In the genomic region with DNA sequence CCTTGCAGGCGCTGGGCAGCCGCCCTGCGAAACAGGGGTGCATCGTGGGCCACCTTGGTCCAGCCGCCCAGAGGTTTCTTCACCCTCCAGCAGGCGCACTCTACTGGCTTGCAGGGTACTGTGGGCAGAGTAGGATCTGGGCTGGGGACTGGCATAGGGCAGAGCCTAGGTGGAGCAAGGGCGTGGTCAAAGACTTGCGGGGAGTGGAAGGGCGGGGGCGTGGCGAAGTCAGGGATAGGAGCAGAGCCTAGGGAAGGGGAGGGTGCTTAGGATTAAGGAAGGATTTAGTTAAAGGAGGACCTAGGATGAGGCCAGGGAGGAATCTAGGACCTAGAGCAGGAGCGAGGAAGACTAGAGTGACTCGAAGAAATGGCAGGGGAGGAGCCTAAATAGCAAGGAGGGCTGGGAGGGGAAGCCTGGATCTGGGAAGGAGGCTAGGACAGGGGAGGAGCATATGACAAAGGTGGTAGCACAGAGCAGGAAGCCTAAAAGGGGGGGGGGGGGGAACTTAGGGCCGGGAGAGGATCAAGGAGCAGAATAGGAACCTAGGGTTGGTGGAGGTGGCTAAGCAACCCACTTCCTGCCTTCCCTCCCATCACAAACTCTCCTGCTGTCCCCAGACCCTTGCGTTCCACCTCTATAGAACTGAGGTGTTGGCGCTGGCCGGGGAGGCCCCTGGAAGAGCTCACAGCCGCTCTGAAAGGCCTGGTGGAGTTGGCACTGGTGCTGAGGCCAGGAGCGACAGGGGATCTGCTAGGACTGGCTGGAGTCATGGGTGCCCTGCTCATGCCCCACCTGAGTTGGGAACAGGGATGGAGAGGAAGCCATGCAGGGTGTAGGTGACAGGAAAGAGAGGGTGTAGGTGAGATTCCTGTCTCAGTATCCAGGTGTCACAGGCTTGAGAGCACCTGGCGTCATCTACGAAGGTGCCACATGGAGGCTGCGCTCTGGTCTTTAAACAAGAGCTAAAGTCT, we compare ENCODE assay signal across 8 mouse cellular contexts. TPM values are rescaled to one million over a fixed set of nuclear protein-coding genes. Genes with fewer than 3 reads are reported as not detected.
DNase-seq lines count a peak whose midpoint lies in the region; ATAC-seq lines count a peak whose summit lies in the region.

No protein-coding gene starts in this region.

- H3K27ac ChIP-seq in intestine, embryonic 16.5 days (ENCODE audit: low read length), result peak overlapping the region; percentile 72
- H3K27ac ChIP-seq in liver, embryonic 15.5 days (replicated peaks), result no peak overlapping the region

- peak; percentile 92 for ATAC-seq in intestine, embryonic 16.5 days
- peak; percentile 72 for ATAC-seq in liver, embryonic 15.5 days (ENCODE audit: insufficient read depth)
- ATAC-seq in monocyte, adult 5-6 weeks (replicated peaks; ENCODE audit: insufficient number of reproducible peaks, low FRiP score, low TSS enrichment, poor library complexity, severe bottlenecking), result peak; percentile 72

- peak overlapping the region; percentile 18; the same call in 1 of the 2 replicates for H3K4me3 ChIP-seq in intestine, embryonic 16.5 days (ENCODE audit: low read length)
- no peak overlapping the region; the same call in 1 of the 2 replicates for H3K4me3 ChIP-seq in liver, embryonic 15.5 days (replicated peaks)

- no peaks in the 10 kb centered on the region for H3K9me3 ChIP-seq in intestine, embryonic 16.5 days (ENCODE audit: control insufficient read depth, low read length)
- H3K9me3 ChIP-seq in liver, embryonic 15.5 days (replicated peaks), result no peaks in the 10 kb centered on the region

- DNase-seq in right cerebral cortex, postnatal 14 days, result peak; percentile 33
- no peak for DNase-seq in right cerebral cortex, postnatal 25 days
- peak; percentile 62 to 66 for DNase-seq in cerebellum, postnatal 14 days
- DNase-seq in gastrocnemius, postnatal 25 days, result peak; percentile 84
- DNase-seq in urinary bladder, postnatal 14 days (ENCODE audit: low spot score), result peak; percentile 91

- peaks cover 16% of the 10 kb centered on the region for H3K4me1 ChIP-seq in intestine, embryonic 16.5 days (ENCODE audit: control insufficient read depth, insufficient read depth, low read length)
- peaks cover 18% of the 10 kb centered on the region for H3K4me1 ChIP-seq in liver, embryonic 15.5 days (replicated peaks)

- H3K36me3 ChIP-seq in intestine, embryonic 16.5 days (ENCODE audit: control insufficient read depth, insufficient read depth, low read length), result peaks cover 9% of the 10 kb centered on the region
- H3K36me3 ChIP-seq in liver, embryonic 15.5 days (replicated peaks), result no peaks in the 10 kb centered on the region

- H3K4me2 ChIP-seq in intestine, embryonic 16.5 days (ENCODE audit: low read depth, low read length), result peak overlapping the region; percentile 30
- peak overlapping the region; percentile 36 for H3K4me2 ChIP-seq in liver, embryonic 15.5 days

- 31% methylated on average over 21 of the region's 22 CpGs for WGBS in intestine, embryonic 16.5 days
- WGBS in liver, embryonic 15.5 days (ENCODE audit: insufficient replicate concordance), result 31% methylated on average over 21 of the region's 22 CpGs

- peak overlapping the region; percentile 25; the same call in 1 of the 2 replicates for H3K9ac ChIP-seq in intestine, embryonic 16.5 days (ENCODE audit: low read depth, low read length)
- H3K9ac ChIP-seq in liver, embryonic 15.5 days, result no peak overlapping the region

- H3K27me3 ChIP-seq in intestine, embryonic 16.5 days (replicated peaks; ENCODE audit: control insufficient read depth, insufficient read depth, low read length), result no peaks in the 10 kb centered on the region
- no peaks in the 10 kb centered on the region for H3K27me3 ChIP-seq in liver, embryonic 15.5 days

RNA-seq across cellular contexts. Expression of a gene that starts 13.6 kb away (rescaled TPM):
- under 1 TPM; 0.33 to 0.56 TPM for total RNA-seq in gastrocnemius, postnatal 25 days (2021)
- 2.4 and 2.8 TPM in 2 replicates for polyA plus RNA-seq in intestine, embryonic 16.5 days (2015; fragmentation: Nextera tagmentation; extraction: Ambion mirVana)
- 13.8 and 14.5 TPM in 2 replicates for polyA plus RNA-seq in liver, embryonic 15.5 days (2015; fragmentation: Nextera tagmentation; extraction: Ambion mirVana)
- 267 to 324 TPM (median 306 TPM) in 3 replicates for total RNA-seq in monocyte, adult 5-6 weeks (2017)

RNA-seq across cellular contexts. Expression of a gene that starts 16.0 kb away (rescaled TPM):
- 100 to 1,000 TPM; 132 to 134 TPM for total RNA-seq in gastrocnemius, postnatal 25 days (2021)
- 46.9 and 47.4 TPM in 2 replicates for polyA plus RNA-seq in intestine, embryonic 16.5 days (2015; fragmentation: Nextera tagmentation; extraction: Ambion mirVana)
- polyA plus RNA-seq in liver, embryonic 15.5 days (2015; fragmentation: Nextera tagmentation; extraction: Ambion mirVana), result 8.1 and 9.8 TPM in 2 replicates
- 4.5 to 10.8 TPM (median 9.2 TPM) in 3 replicates for total RNA-seq in monocyte, adult 5-6 weeks (2017)

RNA-seq across cellular contexts. Expression of a gene that starts 17.0 kb away (rescaled TPM):
- total RNA-seq in gastrocnemius, postnatal 25 days (2021), result 10 to 100 TPM; 20.7 to 22.7 TPM
- 34.9 and 37.0 TPM in 2 replicates for polyA plus RNA-seq in intestine, embryonic 16.5 days (2015; fragmentation: Nextera tagmentation; extraction: Ambion mirVana)
- 11.9 and 12.0 TPM in 2 replicates for polyA plus RNA-seq in liver, embryonic 15.5 days (2015; fragmentation: Nextera tagmentation; extraction: Ambion mirVana)
- total RNA-seq in monocyte, adult 5-6 weeks (2017), result 27.2 to 32.8 TPM (median 27.8 TPM) in 3 replicates

RNA-seq across cellular contexts. Expression of a gene that starts 37.3 kb away (rescaled TPM):
- total RNA-seq in gastrocnemius, postnatal 25 days (2021), result 10 to 100 TPM in 1 of 2 experiments, 1 to 10 TPM in 1; 2.5 to 26.2 TPM
- polyA plus RNA-seq in intestine, embryonic 16.5 days (2015; fragmentation: Nextera tagmentation; extraction: Ambion mirVana), result 5.0 and 8.2 TPM in 2 replicates
- polyA plus RNA-seq in liver, embryonic 15.5 days (2015; fragmentation: Nextera tagmentation; extraction: Ambion mirVana), result 369 and 468 TPM in 2 replicates
- 96.6 to 152 TPM (median 129 TPM) in 3 replicates for total RNA-seq in monocyte, adult 5-6 weeks (2017)

Comparison
In these comparisons a context has a peak if more than half of its experiments do, and no peak if none do; other contexts are left out.
1. RNA of a gene that starts 13.6 kb away (total RNA-seq): 267 to 324 TPM in monocyte, adult 5-6 weeks; 0.33 to 0.56 TPM in gastrocnemius, postnatal 25 days; every median in the first group is over 100 times any median in the second.
2. RNA of a gene that starts 16.0 kb away (total RNA-seq): 132 to 134 TPM in gastrocnemius, postnatal 25 days; 4.5 to 10.8 TPM in monocyte, adult 5-6 weeks; every median in the first group is over 10 times any median in the second.
3. Peak in every context shown above with its lines, with median percentiles within 50 percentile points of each other: ATAC-seq.